Mouse (Mus musculus): ENCODE data around the gene Cnksr1. TPM values are rescaled to one million over a fixed set of nuclear protein-coding genes. Genes with fewer than 3 reads are reported as not detected.

Gene Cnksr1
- polyA plus RNA-seq, 1 experiment, result 0.29 TPM

GRCm38 (mm10) chr4:134234876-134235275, 3.3 kb downstream of the Cnksr1 start:
- Histone ChIP-seq H3K4me2 (ENCODE audit: low read depth) (no peak overlapping the region), H3K27me3 (ENCODE audit: control insufficient read depth, insufficient read depth, insufficient read length) (peaks cover 22% of the 10 kb centered on the region), H3K4me3 (no peak overlapping the region), H3ac (ENCODE audit: control insufficient read depth, insufficient read length) (no peak overlapping the region), H3K79me2 (ENCODE audit: control insufficient read depth, insufficient read depth) (no peaks in the 10 kb centered on the region), H3K36me3 (ENCODE audit: control insufficient read depth, insufficient read depth) (no peaks in the 10 kb centered on the region)
- TF ChIP-seq POLR2A (IDR thresholded peaks at IDR 0.05; ENCODE audit: insufficient read length, low read depth) (no peak), E2F4 (IDR thresholded peaks at IDR 0.05; ENCODE audit: insufficient read depth) (no peak)

GRCm38 (mm10) chr4:134230431-134230830, 7.8 kb downstream of the Cnksr1 start:
- no peaks in the 10 kb centered on the region for H3K79me2 ChIP-seq (ENCODE audit: control insufficient read depth, insufficient read depth)
- no peak overlapping the region for H3K4me3 ChIP-seq
- no peaks in the 10 kb centered on the region for H3K36me3 ChIP-seq (ENCODE audit: control insufficient read depth, insufficient read depth)
- H3ac ChIP-seq (ENCODE audit: control insufficient read depth, insufficient read length), result no peak overlapping the region
- peaks cover 46% of the 10 kb centered on the region for H3K27me3 ChIP-seq (ENCODE audit: control insufficient read depth, insufficient read depth, insufficient read length)
- H3K4me2 ChIP-seq (ENCODE audit: low read depth), result no peak overlapping the region
- no peak for TF ChIP-seq POLR2A (IDR thresholded peaks at IDR 0.05; ENCODE audit: insufficient read length, low read depth)
- TF ChIP-seq TCF12 (IDR thresholded peaks at IDR 0.05; ENCODE audit: insufficient read depth, poor library complexity, severe bottlenecking), result no peak
- TF ChIP-seq SRF (IDR thresholded peaks at IDR 0.05; ENCODE audit: control insufficient read depth, insufficient read length, low read depth), result no peak
- no peak for TF ChIP-seq TCF3 (IDR thresholded peaks at IDR 0.05; ENCODE audit: insufficient read length, low read depth)
- no peak for TF ChIP-seq CEBPB (IDR thresholded peaks at IDR 0.05; ENCODE audit: insufficient read depth, poor library complexity, severe bottlenecking)
- TF ChIP-seq USF1 (IDR thresholded peaks at IDR 0.05; ENCODE audit: low read depth), result no peak
- no peak for TF ChIP-seq POLR2AphosphoS2 (IDR thresholded peaks at IDR 0.05; ENCODE audit: insufficient read length, low read depth)
- no peak for TF ChIP-seq MYOG (IDR thresholded peaks at IDR 0.05; ENCODE audit: control insufficient read depth in 1 of 3, insufficient read depth in 1 of 3, insufficient read length in 2 of 3, low read depth in 2 of 3)
- TF ChIP-seq REST (IDR thresholded peaks at IDR 0.05; ENCODE audit: insufficient read depth, insufficient read length), result no peak
- TF ChIP-seq MYOD1 (IDR thresholded peaks at IDR 0.05; ENCODE audit: control insufficient read depth in 1 of 3, insufficient read length in 2 of 3, low read depth in 2 of 3), result no peak
- TF ChIP-seq MAX (IDR thresholded peaks at IDR 0.05; ENCODE audit: low read depth), result no peak
- TF ChIP-seq E2F4 (IDR thresholded peaks at IDR 0.05; ENCODE audit: insufficient read depth), result no peak

- H3K79me2 ChIP-seq (ENCODE audit: control insufficient read depth, insufficient read depth), result no peaks in the 10 kb centered on the region
- no peaks in the 10 kb centered on the region for H3K36me3 ChIP-seq (ENCODE audit: control insufficient read depth, insufficient read depth)
- H3ac ChIP-seq (ENCODE audit: control insufficient read depth, insufficient read length), result no peak within 1 kb of the TSS
- TF ChIP-seq MAX (IDR thresholded peaks at IDR 0.05; ENCODE audit: low read depth) (no peak), TCF12 (IDR thresholded peaks at IDR 0.05; ENCODE audit: insufficient read depth, poor library complexity, severe bottlenecking) (no peak), MYOG (IDR thresholded peaks at IDR 0.05; ENCODE audit: control insufficient read depth in 1 of 3, insufficient read depth in 1 of 3, insufficient read length in 2 of 3, low read depth in 2 of 3) (no peak), TCF3 (IDR thresholded peaks at IDR 0.05; ENCODE audit: insufficient read length, low read depth) (no peak), POLR2A (IDR thresholded peaks at IDR 0.05; ENCODE audit: insufficient read length, low read depth) (no peak), MYOD1 (IDR thresholded peaks at IDR 0.05; ENCODE audit: control insufficient read depth in 1 of 3, insufficient read length in 2 of 3, low read depth in 2 of 3) (no peak), SRF (IDR thresholded peaks at IDR 0.05; ENCODE audit: control insufficient read depth, insufficient read length, low read depth) (no peak), E2F4 (IDR thresholded peaks at IDR 0.05; ENCODE audit: insufficient read depth) (no peak), USF1 (IDR thresholded peaks at IDR 0.05; ENCODE audit: low read depth) (no peak), REST (IDR thresholded peaks at IDR 0.05; ENCODE audit: insufficient read depth, insufficient read length) (no peak), POLR2AphosphoS2 (IDR thresholded peaks at IDR 0.05; ENCODE audit: insufficient read length, low read depth) (no peak), CEBPB (IDR thresholded peaks at IDR 0.05; ENCODE audit: insufficient read depth, poor library complexity, severe bottlenecking) (no peak)
- peaks cover 41% of the 10 kb centered on the region for H3K27me3 ChIP-seq (ENCODE audit: control insufficient read depth, insufficient read depth, insufficient read length)
- H3K4me2 ChIP-seq (ENCODE audit: low read depth), result no peak within 1 kb of the TSS
- no peak within 1 kb of the TSS for H3K4me3 ChIP-seq
Measured at GRCm38 (mm10) chr4:134227194-134227593, 11.0 kb downstream of the Cnksr1 start, which contains the start of gene Catsper4. TSS of gene Catsper4 (minus strand) at chr4:134227383.

GRCm38 (mm10) chr4:134222793-134223600, 15.2 kb downstream of the Cnksr1 start:
- no peak for TF ChIP-seq MYOD1 (IDR thresholded peaks at IDR 0.05; ENCODE audit: control insufficient read depth in 1 of 3, insufficient read length in 2 of 3, low read depth in 2 of 3)
- no peak for TF ChIP-seq POLR2A (IDR thresholded peaks at IDR 0.05; ENCODE audit: insufficient read length, low read depth)
- H3ac ChIP-seq (ENCODE audit: control insufficient read depth, insufficient read length), result no peak overlapping the region

GRCm38 (mm10) chr4:134206488-134207053, 31.6 kb downstream of the Cnksr1 start:
- Histone ChIP-seq H3ac (ENCODE audit: control insufficient read depth, insufficient read length) (no peak overlapping the region), H3K27me3 (ENCODE audit: control insufficient read depth, insufficient read depth, insufficient read length) (peaks cover 15% of the 10 kb centered on the region), H3K4me2 (ENCODE audit: low read depth) (peak overlapping the region; percentile 24), H3K4me3 (no peak overlapping the region), H3K79me2 (ENCODE audit: control insufficient read depth, insufficient read depth) (no peaks in the 10 kb centered on the region), H3K36me3 (ENCODE audit: control insufficient read depth, insufficient read depth) (no peaks in the 10 kb centered on the region)
- TF ChIP-seq POLR2AphosphoS2 (IDR thresholded peaks at IDR 0.05; ENCODE audit: insufficient read length, low read depth) (no peak), TCF3 (IDR thresholded peaks at IDR 0.05; ENCODE audit: insufficient read length, low read depth) (no peak), POLR2A (IDR thresholded peaks at IDR 0.05; ENCODE audit: insufficient read length, low read depth) (no peak)

More at GRCm38 (mm10) chr4:134222793-134223600, 15.2 kb downstream of the Cnksr1 start:
- Histone ChIP-seq H3K4me3 (no peak overlapping the region), H3K4me2 (ENCODE audit: low read depth) (no peak overlapping the region), H3K36me3 (ENCODE audit: control insufficient read depth, insufficient read depth) (no peaks in the 10 kb centered on the region), H3K27me3 (ENCODE audit: control insufficient read depth, insufficient read depth, insufficient read length) (peaks cover 53% of the 10 kb centered on the region), H3K79me2 (ENCODE audit: control insufficient read depth, insufficient read depth) (no peaks in the 10 kb centered on the region)
